Mouse (Mus musculus) embryonic facial prominence, embryonic 15.5 days (tissue): ENCODE data around the gene Lekr1. TPM values are rescaled to one million over a fixed set of nuclear protein-coding genes. Genes with fewer than 3 reads are reported as not detected.
"Not testable (repeated sequence)": the region's sequence is repeated elsewhere in the genome, so short reads cannot be mapped to it uniquely, and the experiment has no call there.

Experiments used
- ATAC-seq: fragments of 200-750 bp; cut with Nextera tagmentation; 2 replicates; pipeline ENCODE4 v1.8.0; 2017; ENCODE audit warnings: low read depth, moderate TSS enrichment; ENCODE audit not compliant: insufficient number of reproducible peaks, low FRiP score, low TSS enrichment
- H3K27ac ChIP-seq: fragments of 300-500 bp; sonication (generic); replicated peaks from 2 replicates; pipeline ENCODE4 v1.5.1; 2015; ENCODE audit warnings: mild to moderate bottlenecking, inconsistent platforms
- H3K27me3 ChIP-seq: fragments of 300-500 bp; sonication (generic); 2 replicates; pipeline ENCODE4 v1.6.1; 2015; ENCODE audit warnings: inconsistent platforms
- H3K36me3 ChIP-seq: fragments of 300-500 bp; sonication (generic); 2 replicates; pipeline ENCODE4 v1.6.1; 2015; ENCODE audit warnings: mild to moderate bottlenecking, inconsistent platforms
- H3K4me1 ChIP-seq: fragments of 300-500 bp; sonication (generic); 2 replicates; pipeline ENCODE4 v1.6.1; 2015; ENCODE audit warnings: inconsistent platforms
- H3K4me2 ChIP-seq: fragments of 300-500 bp; sonication (generic); replicated peaks from 2 replicates; pipeline ENCODE4 v1.6.1; 2015; ENCODE audit warnings: mild to moderate bottlenecking, inconsistent platforms
- H3K4me3 ChIP-seq: fragments of 300-500 bp; sonication (generic); replicated peaks from 2 replicates; pipeline ENCODE4 v1.5.1; 2015; ENCODE audit warnings: mild to moderate bottlenecking, inconsistent platforms
- H3K9ac ChIP-seq: fragments of 300-500 bp; sonication (generic); 2 replicates; pipeline ENCODE4 v1.6.1; 2015; ENCODE audit warnings: inconsistent platforms
- H3K9me3 ChIP-seq: fragments of 300-500 bp; sonication (generic); replicated peaks from 2 replicates; pipeline ENCODE4 v1.6.1; 2016; ENCODE audit warnings: inconsistent platforms
- WGBS: fragments of 180-500 bp; shearing (Covaris S2); methylation state at CpG from one replicate; pipeline ENCODE4 v1.1.7; 2015; 5-methylcytosine and 5-hydroxymethylcytosine counted together
- polyA plus RNA-seq: library from polyadenylated mRNA; unstranded; fragments of >200 nt; fragmentation: Nextera tagmentation; extraction: Ambion mirVana; gene quantifications from 2 replicates; pipeline ENCODE4 v1.2.1, GENCODE M21; 2015

The Lekr1 gene
- polyA plus RNA-seq, 1 experiment from 2014 or later, result 8.1 TPM

DNA sequence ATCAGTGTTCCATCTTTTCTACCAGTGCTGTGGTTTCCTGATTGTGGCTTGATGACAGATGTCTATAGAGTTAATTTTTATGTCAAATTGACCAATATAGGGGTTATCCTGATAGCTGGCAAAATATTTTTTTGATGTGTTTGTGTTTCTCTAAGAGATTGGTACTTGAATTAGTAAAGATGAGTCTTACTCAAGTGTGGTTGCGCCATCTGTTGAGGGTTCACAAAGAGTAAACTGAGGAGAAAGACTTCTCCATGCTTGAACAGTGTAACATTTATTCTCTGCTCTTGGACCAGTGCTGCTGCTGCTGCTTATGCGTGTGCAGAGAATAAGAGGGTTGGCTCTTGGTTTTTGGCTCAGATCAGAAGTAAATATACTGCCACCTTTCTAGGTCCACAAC lies 24.8 kb downstream of the Lekr1 start:
- Histone ChIP-seq H3K36me3 (no peaks in the 10 kb centered on the region), H3K4me1 (no peaks in the 10 kb centered on the region), H3K9ac (no peak overlapping the region), H3K9me3 (no peaks in the 10 kb centered on the region), H3K27me3 (no peaks in the 10 kb centered on the region), H3K4me3 (no peak overlapping the region), H3K27ac (no peak overlapping the region), H3K4me2 (no peak overlapping the region)
- ATAC-seq, result no peak
- WGBS, result 86% methylated on average over 2 of the region's 2 CpGs

DNA sequence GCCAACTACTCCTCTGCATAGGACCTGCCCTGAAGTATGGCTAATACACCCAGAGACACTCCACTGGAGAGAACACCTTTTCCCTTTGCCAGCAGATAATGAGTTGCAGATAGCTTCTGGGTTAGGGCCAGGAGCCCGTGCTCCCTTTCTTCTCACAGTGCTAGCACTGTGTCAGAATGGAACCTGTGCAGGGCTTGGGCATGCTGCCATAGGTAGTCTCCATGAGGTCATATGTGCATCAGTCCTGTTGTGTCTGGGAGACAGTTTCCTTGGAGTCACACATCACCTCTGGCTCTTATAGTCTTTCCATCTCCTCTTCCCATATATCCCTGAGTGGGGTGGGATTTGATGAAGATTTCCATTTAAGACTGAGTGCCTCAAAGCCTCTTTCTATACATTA lies 33.7 kb downstream of the Lekr1 start:
- 69% methylated on average over 1 of the region's 1 CpGs for WGBS
- Histone ChIP-seq H3K27me3 (no peaks in the 10 kb centered on the region), H3K9ac (no peak overlapping the region), H3K9me3 (no peaks in the 10 kb centered on the region), H3K4me1 (no peaks in the 10 kb centered on the region), H3K36me3 (no peaks in the 10 kb centered on the region), H3K27ac (no peak overlapping the region), H3K4me2 (no peak overlapping the region), H3K4me3 (no peak overlapping the region)
- ATAC-seq, result no peak

DNA sequence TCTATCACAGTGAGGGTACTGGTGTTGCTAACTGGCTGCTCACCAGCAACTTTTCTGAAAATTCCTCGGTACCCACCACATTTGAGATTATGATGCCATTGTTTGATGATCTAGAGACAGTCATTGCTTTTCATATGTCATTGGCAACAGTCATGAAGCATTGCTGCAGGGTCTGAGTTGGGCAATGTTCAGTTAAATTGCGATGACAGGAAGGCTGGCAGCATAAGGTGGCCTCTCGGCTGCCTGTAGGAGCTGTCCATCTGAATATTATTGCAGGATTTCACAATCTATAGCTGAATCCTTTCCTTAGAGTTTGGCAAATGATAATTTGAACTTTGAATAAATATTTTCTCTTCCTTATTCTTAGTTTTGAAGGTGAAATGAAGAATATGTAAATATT lies 48.3 kb downstream of the Lekr1 start:
- Histone ChIP-seq H3K36me3 (no peaks in the 10 kb centered on the region), H3K9ac (no peak overlapping the region), H3K27ac (no peak overlapping the region), H3K4me1 (no peaks in the 10 kb centered on the region), H3K9me3 (no peaks in the 10 kb centered on the region), H3K4me3 (no peak overlapping the region), H3K27me3 (no peaks in the 10 kb centered on the region), H3K4me2 (no peak overlapping the region)
- 78% methylated on average over 3 of the region's 3 CpGs for WGBS
- ATAC-seq, result no peak

DNA sequence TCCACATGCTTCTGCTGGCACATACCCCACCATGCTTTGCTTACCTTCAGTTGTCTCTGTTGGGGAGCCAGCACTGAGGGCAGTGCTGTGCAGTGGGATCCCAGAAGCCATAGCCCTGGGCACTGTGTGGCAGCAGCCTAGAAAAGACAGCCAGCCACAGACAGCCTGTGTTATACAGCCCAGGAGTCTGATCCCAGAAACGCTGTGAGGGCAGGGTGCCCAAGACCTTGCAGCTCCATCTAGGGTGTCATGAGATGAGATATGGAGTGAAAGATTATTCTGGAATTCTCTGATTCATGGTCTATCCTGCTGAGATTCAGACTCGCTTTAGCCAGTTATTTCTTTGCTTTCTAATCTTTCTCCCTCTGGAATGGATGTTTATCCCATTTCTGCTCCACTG lies 51.4 kb downstream of the Lekr1 start:
- no peaks in the 10 kb centered on the region for H3K27me3 ChIP-seq
- H3K4me2 ChIP-seq, result no peak overlapping the region
- WGBS, result 76% methylated on average over 2 of the region's 2 CpGs
- no peak overlapping the region for H3K9ac ChIP-seq
- no peak overlapping the region for H3K4me3 ChIP-seq
- H3K4me1 ChIP-seq, result no peaks in the 10 kb centered on the region
- no peak for ATAC-seq
- H3K9me3 ChIP-seq, result no peaks in the 10 kb centered on the region
- H3K36me3 ChIP-seq, result no peaks in the 10 kb centered on the region
- H3K27ac ChIP-seq, result no peak overlapping the region

DNA sequence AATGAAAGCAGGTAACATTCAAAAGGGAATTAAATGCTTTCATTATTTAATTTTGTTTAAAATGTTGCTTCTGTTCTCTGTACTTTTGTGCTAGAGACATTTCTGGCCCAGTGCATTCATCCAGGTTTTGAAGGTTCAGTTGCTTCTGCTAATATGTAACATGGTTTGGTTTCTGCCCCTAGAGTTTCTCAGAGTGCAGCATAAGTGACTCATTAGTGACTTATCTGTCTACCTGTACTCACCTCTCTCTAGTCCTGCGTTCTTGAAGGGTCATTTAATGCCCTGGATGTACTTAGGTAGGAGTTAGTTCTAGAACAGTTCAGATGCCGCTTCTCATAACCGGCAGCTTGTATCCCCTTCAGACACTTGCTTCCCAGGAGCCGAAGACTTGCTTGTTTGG lies 56.9 kb downstream of the Lekr1 start:
- Histone ChIP-seq H3K4me1 (no peaks in the 10 kb centered on the region), H3K9ac (no peak overlapping the region), H3K4me3 (no peak overlapping the region), H3K4me2 (no peak overlapping the region), H3K9me3 (no peaks in the 10 kb centered on the region), H3K27me3 (no peaks in the 10 kb centered on the region), H3K36me3 (no peaks in the 10 kb centered on the region), H3K27ac (no peak overlapping the region)
- ATAC-seq, result no peak
- 80% methylated on average over 4 of the region's 4 CpGs for WGBS

DNA sequence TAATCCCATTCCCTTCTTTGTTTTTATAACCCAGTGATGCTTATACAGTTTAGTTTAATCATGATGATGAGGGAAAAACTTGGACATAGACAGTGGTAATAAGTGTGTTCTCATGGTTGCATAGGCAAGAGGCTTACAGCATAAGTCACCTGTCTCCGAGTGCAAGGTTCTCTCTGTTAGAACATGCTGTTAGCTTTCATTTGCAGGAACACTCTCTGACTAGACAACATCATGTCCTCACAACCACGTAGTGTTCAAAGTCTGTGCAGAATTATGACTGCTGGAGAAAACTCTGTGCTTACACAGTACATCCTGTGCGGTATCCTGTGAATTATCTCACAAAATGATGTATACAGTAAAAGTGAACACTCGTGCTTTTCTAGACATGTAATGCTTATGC lies 57.6 kb downstream of the Lekr1 start:
- H3K4me1 ChIP-seq, result no peaks in the 10 kb centered on the region
- no peak overlapping the region for H3K4me2 ChIP-seq
- no peak overlapping the region for H3K4me3 ChIP-seq
- no peaks in the 10 kb centered on the region for H3K9me3 ChIP-seq
- 80% methylated on average over 4 of the region's 4 CpGs for WGBS
- no peak for ATAC-seq
- H3K27ac ChIP-seq, result no peak overlapping the region
- no peaks in the 10 kb centered on the region for H3K27me3 ChIP-seq
- H3K9ac ChIP-seq, result no peak overlapping the region
- no peaks in the 10 kb centered on the region for H3K36me3 ChIP-seq

DNA sequence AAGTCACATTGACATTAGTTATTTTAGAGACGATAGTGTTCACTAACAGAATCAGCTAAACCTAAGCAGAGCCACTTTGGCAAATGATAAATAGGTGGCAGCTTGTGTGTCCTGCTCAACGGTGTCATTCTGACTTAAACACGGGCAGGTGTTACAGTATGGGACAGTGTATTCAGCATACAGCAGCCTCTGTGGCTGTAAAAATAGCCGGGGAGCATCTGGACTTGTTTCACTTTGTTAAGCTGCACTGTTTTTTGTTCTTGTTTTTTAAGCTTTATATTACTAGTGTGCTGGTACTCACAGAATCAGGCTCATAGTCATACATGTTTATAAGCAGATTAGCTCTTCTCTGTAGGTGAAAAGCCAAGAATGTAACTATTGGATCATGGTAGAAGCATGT lies 71.8 kb downstream of the Lekr1 start:
- Histone ChIP-seq H3K4me2 (no peak overlapping the region), H3K4me1 (no peaks in the 10 kb centered on the region), H3K9ac (no peak overlapping the region), H3K27me3 (no peaks in the 10 kb centered on the region), H3K36me3 (no peaks in the 10 kb centered on the region), H3K9me3 (no peaks in the 10 kb centered on the region), H3K4me3 (no peak overlapping the region), H3K27ac (no peak overlapping the region)
- no peak for ATAC-seq
- 72% methylated on average over 4 of the region's 4 CpGs for WGBS

DNA sequence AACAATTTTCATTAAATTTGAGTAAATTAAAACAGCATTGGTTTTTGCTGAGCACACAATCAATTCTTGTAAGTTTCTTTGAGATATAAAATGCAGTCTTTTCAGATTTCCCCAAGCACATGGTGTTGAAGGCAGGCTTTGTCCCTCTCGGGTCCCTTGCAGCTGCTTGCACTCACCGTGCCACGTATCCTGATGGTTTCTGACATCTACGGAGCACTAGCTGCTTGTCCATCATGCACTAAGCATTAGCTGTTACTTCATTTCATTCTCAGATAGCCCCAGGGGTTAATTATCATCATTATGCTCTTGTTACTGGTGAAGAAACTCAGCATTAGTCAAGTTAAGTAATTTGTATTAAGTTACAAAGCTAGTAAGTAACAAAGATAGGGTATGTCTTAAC lies 78.9 kb downstream of the Lekr1 start:
- Histone ChIP-seq H3K27ac (no peak overlapping the region), H3K9me3 (no peaks in the 10 kb centered on the region), H3K4me1 (no peaks in the 10 kb centered on the region), H3K9ac (no peak overlapping the region), H3K27me3 (no peaks in the 10 kb centered on the region), H3K4me3 (no peak overlapping the region), H3K4me2 (no peak overlapping the region), H3K36me3 (no peaks in the 10 kb centered on the region)
- WGBS, result 20% methylated on average over 4 of the region's 4 CpGs
- no peak for ATAC-seq

DNA sequence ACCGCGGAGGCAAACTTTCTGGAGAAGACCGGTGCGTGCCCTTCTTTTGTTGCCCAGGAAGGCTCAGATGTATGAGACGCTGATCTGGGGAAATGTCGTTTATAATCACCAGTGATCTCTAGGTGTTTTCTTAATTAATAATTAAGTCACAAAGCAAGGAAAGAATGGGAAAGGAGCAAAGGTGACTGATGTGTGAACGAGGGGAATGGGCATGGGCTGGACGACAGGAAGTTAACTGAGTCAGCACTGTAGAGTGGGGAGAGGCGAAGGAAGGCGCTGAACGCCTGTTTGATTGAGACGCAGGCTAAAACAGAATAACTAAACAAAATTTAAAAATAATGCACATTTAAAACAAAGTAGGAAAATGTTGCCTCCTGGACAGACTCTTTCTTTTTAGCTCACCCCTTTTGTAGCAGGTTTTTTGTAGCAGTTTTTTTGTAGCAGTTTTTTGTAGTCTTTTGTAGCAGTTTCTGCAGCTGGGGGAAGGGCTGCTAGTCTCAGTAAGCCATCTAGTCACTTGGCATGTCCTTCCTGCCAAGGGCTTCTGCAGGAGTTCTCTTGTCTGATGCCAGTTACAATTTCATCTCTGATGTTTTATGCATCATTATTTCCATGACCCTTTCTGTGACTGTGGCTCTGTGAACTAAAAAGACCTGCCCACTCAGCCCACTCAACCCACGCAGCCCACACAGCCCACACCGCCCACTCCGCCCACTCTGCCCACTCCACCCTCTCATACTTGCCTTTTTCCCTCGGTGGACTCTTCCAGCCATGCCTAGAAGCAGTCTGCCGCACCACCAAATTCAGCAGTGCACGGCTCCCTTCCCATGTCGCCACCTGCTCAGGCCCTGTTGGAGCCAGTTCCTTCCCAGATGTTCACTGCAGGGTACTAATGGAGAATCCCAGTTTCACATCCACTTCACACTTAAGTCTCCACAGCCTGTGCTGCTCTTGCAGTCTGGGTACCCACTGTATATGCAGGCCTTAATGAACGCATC lies 98.8 kb downstream of the Lekr1 start:
- no peaks in the 10 kb centered on the region for H3K36me3 ChIP-seq
- H3K27me3 ChIP-seq, result no peaks in the 10 kb centered on the region
- no peaks in the 10 kb centered on the region for H3K4me1 ChIP-seq
- no peak overlapping the region for H3K4me3 ChIP-seq
- no peak overlapping the region for H3K4me2 ChIP-seq
- H3K27ac ChIP-seq, result no peak overlapping the region
- WGBS, result 80% methylated on average over 20 of the region's 20 CpGs
- no peak overlapping the region for H3K9ac ChIP-seq
- no peak for ATAC-seq
- H3K9me3 ChIP-seq, result no peaks in the 10 kb centered on the region

DNA sequence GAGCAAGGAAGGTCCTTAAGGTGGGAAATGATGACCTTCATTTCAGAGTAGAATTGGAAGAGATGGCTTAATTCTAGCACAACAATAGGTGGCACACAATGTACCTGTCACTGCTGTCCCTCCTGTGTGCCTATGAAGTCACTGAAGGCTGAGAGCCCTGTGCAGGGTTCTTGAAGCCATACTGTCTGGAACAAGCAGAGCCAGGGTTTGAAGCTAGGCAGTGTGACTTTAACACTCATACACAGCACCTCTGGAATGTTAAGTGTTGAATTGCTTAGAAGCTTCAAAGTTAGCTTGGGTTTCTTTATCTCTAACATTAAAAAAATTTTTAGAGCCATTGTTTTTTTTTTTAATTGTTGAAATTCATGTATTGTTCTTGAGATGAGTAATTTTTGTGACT lies 100.4 kb downstream of the Lekr1 start:
- Histone ChIP-seq H3K4me1 (no peaks in the 10 kb centered on the region), H3K27ac (no peak overlapping the region), H3K27me3 (no peaks in the 10 kb centered on the region), H3K36me3 (no peaks in the 10 kb centered on the region), H3K4me2 (no peak overlapping the region), H3K9me3 (no peaks in the 10 kb centered on the region), H3K4me3 (no peak overlapping the region), H3K9ac (no peak overlapping the region)
- ATAC-seq, result no peak

DNA sequence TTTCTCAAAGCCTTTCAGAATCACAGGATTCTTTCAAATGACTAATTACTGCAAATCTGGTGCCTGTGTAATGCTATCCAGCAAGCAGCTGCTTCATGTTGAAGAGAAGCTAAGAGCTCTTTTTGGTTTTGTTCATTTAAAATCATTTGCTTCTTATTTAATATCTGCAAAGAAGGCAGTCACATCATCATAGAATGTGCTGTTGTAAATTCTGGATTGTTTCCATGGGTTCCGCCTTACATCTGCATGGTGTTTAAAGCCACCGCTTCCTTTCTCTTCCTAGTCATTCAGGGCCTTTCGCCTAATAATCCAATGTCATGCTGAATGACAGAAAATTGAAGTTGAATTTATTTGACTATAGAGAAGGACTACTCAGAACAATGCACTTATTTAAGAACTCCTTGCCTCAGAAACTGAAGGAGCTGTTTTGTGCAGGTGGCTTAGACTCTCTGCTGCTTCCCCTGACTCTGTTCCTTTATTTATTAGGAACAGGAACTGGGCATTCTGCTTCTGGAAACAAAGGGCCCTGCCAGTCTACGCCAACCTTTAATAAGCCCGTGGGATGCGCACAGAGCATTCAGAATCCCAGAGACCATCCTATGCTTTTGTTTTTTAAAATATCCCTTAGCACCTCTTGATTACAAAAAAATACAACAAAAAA lies 101.3 kb downstream of the Lekr1 start:
- Histone ChIP-seq H3K9ac (no peak overlapping the region), H3K9me3 (no peaks in the 10 kb centered on the region), H3K27ac (no peak overlapping the region), H3K4me2 (no peak overlapping the region), H3K4me3 (no peak overlapping the region), H3K27me3 (no peaks in the 10 kb centered on the region), H3K36me3 (no peaks in the 10 kb centered on the region), H3K4me1 (no peaks in the 10 kb centered on the region)
- WGBS, result 47% methylated on average over 6 of the region's 6 CpGs
- no peak for ATAC-seq

DNA sequence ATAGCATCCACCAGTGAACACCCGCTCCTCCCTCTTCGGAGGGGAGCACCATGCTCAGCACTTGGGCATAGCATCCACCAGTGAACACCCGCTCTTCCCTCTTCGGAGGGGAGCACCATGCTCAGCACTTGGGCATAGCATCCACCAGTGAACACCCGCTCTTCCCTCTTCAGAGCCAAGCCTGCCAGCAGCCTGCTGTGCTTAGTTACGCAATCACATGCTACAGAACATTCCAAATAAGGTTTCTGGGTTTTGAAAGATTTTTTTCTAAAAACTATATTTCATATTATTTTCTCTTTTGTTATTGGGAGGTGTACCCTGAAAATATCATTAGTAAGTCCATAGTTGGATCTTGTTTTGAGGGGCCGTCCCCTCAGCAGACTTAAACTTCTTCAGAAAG lies 103.6 kb downstream of the Lekr1 start:
- ATAC-seq, H3K27me3 ChIP-seq, H3K9me3 ChIP-seq, H3K4me3 ChIP-seq, H3K27ac ChIP-seq, H3K4me2 ChIP-seq, H3K36me3 ChIP-seq, H3K4me1 ChIP-seq, H3K9ac ChIP-seq: not testable (repeated sequence)
- 93% methylated on average over 7 of the region's 7 CpGs for WGBS
